Mouse (Mus musculus) layer of hippocampus, adult 9-10 months (tissue): ENCODE measurements around the gene Gatm.

Experiments used
- DNase-seq: peaks from one replicate; pipeline ENCODE4 v3.0.0; 2022; ENCODE audit warnings: low spot score

Gatm gene

DNA sequence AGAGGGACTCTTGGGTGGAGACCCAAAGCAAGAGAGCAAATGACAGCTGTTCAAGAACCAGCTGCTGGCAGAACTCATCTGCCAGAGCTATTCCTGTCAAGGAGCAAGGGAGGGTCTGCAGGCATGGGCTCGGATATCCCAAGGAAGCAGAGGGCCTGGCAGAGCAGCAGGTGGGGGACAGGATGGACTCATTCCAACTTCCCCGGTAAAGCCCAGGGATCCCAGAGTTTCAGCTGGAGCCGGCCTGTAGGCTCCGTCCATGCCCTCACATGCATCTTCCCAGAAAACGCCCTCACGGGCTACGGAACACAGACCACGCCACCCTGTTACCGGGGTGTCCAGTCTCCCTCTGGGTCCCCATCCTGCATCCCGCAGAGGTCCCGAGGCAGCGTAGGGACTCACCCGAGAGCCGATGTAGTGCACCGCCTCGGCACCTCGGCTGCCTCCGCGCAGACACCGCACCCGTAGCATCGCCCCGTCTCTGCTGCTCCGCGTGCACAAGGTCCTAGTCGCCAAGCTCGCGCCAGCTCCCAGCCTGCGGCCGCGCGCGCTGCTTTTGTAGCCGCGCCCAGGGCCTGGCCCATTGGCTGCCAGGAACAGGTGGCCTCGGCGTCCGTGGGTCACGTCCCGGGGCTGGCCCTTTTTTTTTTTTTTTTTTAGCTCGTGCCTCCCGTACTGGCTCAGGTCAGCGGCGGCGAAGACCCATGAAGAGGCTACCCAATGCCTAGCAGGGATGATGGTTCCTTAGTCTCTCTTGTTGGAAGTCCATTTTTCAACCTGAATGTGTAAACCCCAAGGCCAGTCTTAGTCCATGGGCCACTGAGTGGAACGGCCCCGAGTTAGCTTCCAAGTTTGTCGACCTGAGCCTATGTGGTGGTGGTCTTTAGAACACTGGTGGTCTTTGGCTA, at the start of gene Gatm:
TSS of gene Gatm (minus strand) at position 558 of the 908 bp plus-strand sequence.
- no peak for DNase-seq

- DNase-seq = no peak
Measured at GRCm38 (mm10) chr2:122659825-122660224, 48.7 kb upstream of the Gatm start.

DNA sequence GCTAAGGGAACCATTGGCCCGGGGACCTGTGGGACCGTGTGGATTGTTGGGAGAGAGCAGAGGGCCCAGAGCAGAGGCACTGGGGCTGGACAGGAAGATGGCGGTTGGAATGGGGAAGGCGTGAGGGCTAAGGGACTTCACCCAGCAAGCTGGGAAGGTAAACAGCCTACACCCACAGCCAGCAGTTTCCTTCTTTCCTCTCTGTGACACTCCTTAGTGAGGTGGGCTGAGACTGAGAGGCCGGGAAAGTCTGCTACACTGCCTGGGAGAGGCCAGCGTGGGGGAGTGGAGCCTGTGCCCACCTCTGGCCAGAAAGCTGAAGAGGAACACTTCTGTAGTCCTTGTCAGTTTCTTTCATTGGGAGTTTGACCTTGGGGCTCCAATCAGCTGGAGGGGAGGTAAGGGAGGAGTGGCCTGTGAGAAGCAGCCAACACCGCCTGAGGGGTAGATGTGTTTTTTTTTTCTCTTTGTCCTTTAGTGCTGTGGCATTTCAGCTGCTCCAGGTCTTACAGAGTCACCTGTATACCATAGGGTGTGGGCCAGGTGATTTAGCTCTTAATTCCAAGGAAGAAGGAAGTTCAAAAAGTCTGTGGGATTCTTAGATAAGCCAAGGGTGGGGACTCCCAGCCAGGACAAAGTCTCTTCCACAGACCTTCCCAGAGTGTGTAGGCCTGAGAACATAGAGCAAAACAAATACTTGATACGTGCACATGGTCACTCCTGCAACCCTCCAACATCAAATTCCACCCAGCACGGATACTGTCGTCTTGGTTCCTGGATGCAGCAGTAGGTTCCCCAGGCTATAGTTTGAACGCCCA, 46.8 kb upstream of the Gatm start:
- DNase-seq = no peak

DNA sequence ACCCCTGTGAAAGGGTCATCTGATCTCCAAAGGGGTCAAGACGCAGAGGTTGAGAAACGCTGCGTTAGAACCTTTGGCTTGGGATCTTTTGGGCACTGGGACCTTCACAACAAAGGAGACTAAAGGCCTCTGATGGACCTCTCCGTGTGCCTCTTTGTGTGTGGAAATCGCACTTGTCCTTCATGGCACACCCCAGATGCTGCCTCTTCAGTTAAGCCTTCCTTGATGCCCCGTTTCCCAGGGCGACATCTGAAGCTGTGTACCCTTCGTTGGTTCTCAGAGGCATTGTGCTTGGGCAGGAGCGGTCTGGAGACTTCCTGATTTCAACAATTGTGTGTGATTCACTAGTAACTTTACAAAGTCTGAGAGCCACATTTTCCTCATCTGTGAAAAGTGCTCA, 45.7 kb upstream of the Gatm start:
- no peak for DNase-seq

DNA sequence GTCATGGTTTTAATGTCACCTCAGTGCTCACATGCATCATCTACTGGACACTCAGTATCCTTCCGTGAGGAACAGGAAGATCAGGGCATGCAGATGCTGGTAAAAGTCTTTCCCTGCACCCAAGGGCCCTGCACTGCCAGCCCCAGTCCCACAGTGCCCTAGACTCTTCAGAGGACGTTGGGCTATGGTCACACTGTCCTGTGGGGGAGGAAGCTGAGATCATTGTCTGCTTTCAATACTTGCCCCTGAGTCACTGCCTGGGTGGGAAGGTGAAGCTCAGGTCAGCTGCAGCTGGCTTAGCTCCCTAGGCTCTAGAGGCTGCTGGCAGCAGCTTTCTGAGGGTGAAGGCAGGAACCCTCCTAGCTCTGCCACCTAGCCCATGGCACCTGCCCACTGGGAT, 44.9 kb upstream of the Gatm start:
- DNase-seq = no peak

DNA sequence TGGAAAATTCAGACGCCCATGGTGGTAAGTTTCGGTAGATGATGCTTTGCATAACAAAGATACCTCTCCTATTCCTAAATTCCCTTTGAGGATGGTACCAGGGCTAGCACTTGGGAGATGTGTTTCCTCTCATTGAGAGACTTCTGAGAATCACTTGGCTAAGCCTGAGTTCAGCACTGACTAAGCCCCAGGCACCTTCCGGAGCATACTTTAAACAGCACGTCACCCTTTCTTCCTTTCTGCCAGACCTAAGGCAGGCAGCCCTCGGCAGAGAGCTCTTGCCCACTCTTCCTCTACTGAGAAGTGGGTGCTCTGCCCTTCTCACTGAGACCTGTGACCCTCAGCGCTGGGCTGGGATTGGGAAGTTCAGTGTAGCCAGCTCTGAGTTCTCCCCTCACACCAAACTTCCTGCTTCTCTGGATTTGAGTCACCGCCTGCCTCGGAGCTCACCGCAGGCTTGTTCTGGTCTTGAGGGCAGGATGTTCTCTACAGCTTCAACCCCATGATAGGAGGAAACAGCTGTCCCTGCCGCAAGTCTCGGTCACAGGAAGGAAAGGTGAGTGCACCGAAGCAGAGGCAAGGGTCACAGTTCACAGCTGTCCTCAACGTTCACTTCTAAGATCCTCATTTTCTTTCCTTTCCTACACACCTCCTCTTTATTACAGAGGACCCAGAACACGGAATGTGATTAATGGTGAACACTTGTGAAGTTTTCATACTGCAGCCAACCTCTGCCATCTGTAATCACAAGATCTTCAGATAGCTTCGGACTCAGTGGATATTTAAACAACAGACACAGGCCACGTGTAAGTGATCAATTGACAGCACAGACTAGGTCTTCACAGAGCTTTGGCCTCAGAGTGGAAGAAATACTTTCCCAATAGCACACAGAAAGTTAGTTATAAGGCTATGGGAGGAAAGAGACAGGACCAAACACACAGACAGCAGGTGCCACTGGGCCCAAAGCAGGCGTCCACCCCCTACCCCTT, 41.3 kb upstream of the Gatm start:
- no peak for DNase-seq

GRCm38 (mm10) chr2:122638673-122639072, 27.6 kb upstream of the Gatm start:
- no peak for DNase-seq

GRCm38 (mm10) chr2:122638029-122638428, 26.9 kb upstream of the Gatm start:
- no peak for DNase-seq

- no peak for DNase-seq
Measured at GRCm38 (mm10) chr2:122637526-122637997, 26.5 kb upstream of the Gatm start.

DNA sequence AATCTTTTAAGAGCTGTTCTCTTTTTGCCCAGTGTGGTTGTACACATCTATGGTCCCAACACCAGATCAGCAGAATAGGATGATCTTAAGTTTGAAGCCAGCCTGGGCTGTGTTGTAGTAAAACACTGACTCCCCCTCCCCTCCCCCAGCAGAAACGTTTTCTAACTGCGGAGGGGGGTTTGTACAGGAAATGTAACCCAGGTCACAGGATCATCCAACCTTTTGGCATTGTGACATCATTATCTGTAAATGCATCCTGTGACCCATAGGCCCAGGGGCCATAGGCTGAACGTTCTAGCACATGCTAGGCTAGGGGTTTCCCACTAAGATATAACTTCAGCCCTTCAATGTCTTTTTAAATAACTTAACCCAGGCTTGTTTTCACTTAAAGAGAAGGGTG, 25.6 kb upstream of the Gatm start, which contains the start of gene AA467197:
TSS of gene AA467197 (plus strand) at position 301 of the 400 bp plus-strand sequence.
- DNase-seq = no peak

GRCm38 (mm10) chr2:122631226-122631801, 20.2 kb upstream of the Gatm start:
- DNase-seq = no peak

GRCm38 (mm10) chr2:122630465-122631225, 19.5 kb upstream of the Gatm start:
- DNase-seq = no peak

DNA sequence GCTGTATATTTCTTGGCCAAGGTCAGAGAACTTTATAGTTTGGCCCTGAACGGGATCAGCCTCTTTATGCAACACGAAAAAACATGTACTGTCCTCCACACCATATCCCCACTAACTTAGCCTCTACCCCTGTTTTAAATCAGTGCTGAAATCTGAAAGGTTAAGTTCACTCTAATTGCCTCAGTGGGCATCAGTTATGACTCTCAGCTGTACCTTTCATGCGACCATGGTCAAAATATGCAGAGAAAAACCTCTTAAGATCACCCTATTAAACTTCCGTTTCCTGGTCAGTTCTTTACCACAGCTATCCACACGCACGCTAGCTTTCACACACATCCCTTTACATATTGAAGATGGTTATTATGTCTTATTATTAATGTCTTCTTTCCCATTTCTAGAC, 18.8 kb upstream of the Gatm start:
- DNase-seq = no peak

DNA sequence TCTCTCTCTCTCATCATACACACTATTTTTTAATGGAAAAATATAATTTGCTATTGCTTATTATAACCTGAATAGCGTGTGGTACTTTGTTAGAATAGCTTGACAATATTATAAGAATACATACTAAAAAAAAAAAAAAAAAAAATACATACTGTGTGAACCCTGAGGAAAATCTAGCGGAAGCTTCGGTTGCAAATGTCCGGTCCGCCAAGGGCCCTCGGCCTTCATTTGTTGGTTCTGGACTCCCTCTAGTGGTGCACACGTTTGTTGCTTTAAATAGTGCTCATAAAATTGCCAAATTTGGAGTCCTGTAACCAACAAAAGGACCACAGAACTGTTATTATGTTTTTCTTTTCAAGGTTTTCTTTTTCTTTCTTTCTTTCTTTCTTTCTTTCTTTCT, 17.9 kb upstream of the Gatm start:
- DNase-seq = peak; percentile 94

GRCm38 (mm10) chr2:122625930-122626329, 14.8 kb upstream of the Gatm start:
- no peak for DNase-seq

DNA sequence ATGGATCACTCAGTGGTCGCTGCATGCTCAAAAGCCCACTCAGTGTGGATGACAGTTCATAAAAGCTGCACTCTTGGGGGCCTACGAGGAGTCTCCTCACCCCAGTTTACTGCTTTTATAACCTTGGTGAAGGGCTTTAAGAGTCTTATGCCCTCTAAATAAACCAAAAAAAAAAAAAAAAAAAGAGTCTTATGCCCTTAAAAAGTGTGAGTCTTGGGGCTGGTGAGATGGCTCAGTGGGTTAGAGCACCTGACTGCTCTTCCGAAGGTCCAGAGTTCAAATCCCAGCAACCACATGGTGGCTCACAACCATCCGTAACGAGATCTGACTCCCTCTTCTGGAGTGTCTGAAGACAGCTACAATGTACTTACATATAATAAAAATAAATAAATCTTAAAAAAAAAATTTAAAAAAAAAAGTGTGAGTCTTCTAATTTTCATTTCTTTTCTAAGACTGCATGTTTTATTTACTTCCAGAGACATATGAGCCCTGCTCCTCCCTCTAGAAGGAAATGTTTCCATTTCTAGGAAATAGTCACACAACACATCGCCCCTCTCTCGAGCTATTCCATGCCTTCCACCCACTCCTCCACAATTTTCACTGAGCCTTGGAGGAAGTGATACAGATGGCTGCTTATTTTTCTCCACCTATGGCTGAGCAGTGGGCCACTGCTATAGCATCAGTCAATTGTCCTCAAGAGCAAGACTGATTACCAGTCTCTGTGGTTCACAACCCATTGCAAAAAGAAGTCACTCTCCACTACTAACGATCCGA, 10.4 kb upstream of the Gatm start:
- DNase-seq = no peak

- DNase-seq = no peak
Measured at GRCm38 (mm10) chr2:122618719-122619118, 7.6 kb upstream of the Gatm start.

DNA sequence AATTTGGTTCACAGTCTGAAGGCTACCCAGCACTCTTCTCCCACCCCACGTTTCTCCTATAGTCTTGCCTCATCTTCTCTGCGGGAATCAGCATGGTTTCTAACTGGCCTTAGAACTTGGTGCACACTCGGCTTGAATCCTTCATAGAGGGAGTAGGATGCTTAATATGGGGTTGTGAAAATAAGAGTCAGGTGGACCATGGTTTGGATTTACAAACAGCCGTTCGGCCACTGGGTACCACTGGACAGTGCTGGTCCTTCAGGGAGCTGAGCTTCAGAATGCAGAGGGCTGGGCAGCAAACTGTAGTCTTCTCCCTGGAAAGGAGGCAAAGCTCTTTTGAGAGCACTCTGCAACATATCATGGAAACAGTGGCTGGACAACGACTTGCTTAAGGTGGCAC, 6.7 kb upstream of the Gatm start:
- no peak for DNase-seq

DNA sequence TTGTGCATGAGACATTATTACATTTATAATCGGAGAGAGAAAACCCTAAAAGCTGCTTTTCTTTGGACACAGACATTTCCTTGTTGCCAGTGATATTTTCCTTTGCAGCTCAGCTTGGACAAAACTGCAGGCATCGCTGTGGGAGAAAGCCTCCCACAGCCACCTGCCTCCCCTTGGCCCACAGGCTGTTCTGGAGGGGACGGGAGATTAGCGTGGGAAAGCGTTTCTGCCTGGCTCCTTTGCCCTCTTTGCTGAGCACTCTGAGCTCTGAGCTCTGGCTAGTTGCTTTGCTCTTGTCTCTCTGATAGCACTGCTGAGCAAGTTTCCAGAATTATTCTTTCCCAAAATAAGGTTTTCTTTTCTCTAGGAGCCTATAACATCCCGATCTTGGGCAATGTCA, 5.1 kb upstream of the Gatm start:
- no peak for DNase-seq

GRCm38 (mm10) chr2:122611654-122611973, 511 bp upstream of the Gatm start:
- DNase-seq = no peak
